In genomic region chr8:45763690-45764342, GRCm38 (mm10) we compare ENCODE assay signal across 8 mouse cellular contexts.
A peak's percentile ranks its signal among the peaks of the same experiment; 100 is the strongest.
DNase-seq lines count a peak whose midpoint lies in the region; ATAC-seq lines count a peak whose summit lies in the region.

No protein-coding gene starts in this region.

- peaks cover 14% of the 10 kb centered on the region for H3K4me1 ChIP-seq in forebrain, embryonic 13.5 days
- no peaks in the 10 kb centered on the region for H3K4me1 ChIP-seq in forebrain, embryonic 11.5 days (replicated peaks; ENCODE audit: control insufficient read depth, insufficient read depth, low read length)
- H3K4me1 ChIP-seq in heart, embryonic 16.5 days (ENCODE audit: control insufficient read depth, insufficient read depth, low read length) = peaks cover 25% of the 10 kb centered on the region
- peaks cover 19% of the 10 kb centered on the region for H3K4me1 ChIP-seq in midbrain, embryonic 16.5 days (ENCODE audit: control insufficient read depth, insufficient read depth, low read length)

- peak overlapping the region; percentile 27; the same call in 1 of the 2 replicates for H3K9ac ChIP-seq in forebrain, embryonic 13.5 days
- H3K9ac ChIP-seq in forebrain, embryonic 11.5 days (ENCODE audit: low read length) = no peak overlapping the region
- H3K9ac ChIP-seq in heart, embryonic 16.5 days (ENCODE audit: low read length) = 0 out of 2 replicates have a peak overlapping the region, but pooled peaks have one; percentile 2
- 0 out of 2 replicates have a peak overlapping the region, but pooled peaks have one; percentile 10 for H3K9ac ChIP-seq in midbrain, embryonic 16.5 days (ENCODE audit: low read depth, low read length)

- DNase-seq in forebrain, embryonic 11.5 days (ENCODE audit: low spot score) = no peak
- DNase-seq in right cerebral cortex, postnatal 4 days = peak; percentile 18
- DNase-seq in right cerebral cortex, adult 2 months (ENCODE audit: low spot score in 2 of 2) = no peak
- DNase-seq in embryo, embryonic 11 days = no peak
- DNase-seq in thymus, postnatal 10 days (ENCODE audit: low spot score in 2 of 2) = no peak

- H3K36me3 ChIP-seq in forebrain, embryonic 13.5 days (ENCODE audit: poor library complexity, severe bottlenecking) = peaks cover 23% of the 10 kb centered on the region
- no peaks in the 10 kb centered on the region for H3K36me3 ChIP-seq in forebrain, embryonic 11.5 days (ENCODE audit: control insufficient read depth, insufficient read depth, low read length)
- H3K36me3 ChIP-seq in heart, embryonic 16.5 days (ENCODE audit: control insufficient read depth, insufficient read depth) = peaks cover 27% of the 10 kb centered on the region
- peaks cover 10% of the 10 kb centered on the region; the same call in 1 of the 2 replicates for H3K36me3 ChIP-seq in midbrain, embryonic 16.5 days (ENCODE audit: control insufficient read depth, insufficient read depth, low read length)

- no peaks in the 10 kb centered on the region for H3K9me3 ChIP-seq in forebrain, embryonic 13.5 days (replicated peaks)
- no peaks in the 10 kb centered on the region for H3K9me3 ChIP-seq in forebrain, embryonic 11.5 days (ENCODE audit: control insufficient read depth, low read length)
- H3K9me3 ChIP-seq in heart, embryonic 16.5 days (replicated peaks; ENCODE audit: control insufficient read depth, low read length) = no peaks in the 10 kb centered on the region
- no peaks in the 10 kb centered on the region for H3K9me3 ChIP-seq in midbrain, embryonic 16.5 days (replicated peaks; ENCODE audit: control insufficient read depth, low read length, poor library complexity, severe bottlenecking)

- peak; percentile 50; the same call in 1 of the 2 replicates for ATAC-seq in forebrain, embryonic 13.5 days
- no peak for ATAC-seq in forebrain, embryonic 11.5 days (replicated peaks; ENCODE audit: low FRiP score)
- ATAC-seq in heart, embryonic 16.5 days (replicated peaks; ENCODE audit: extremely low read depth, insufficient read depth, low FRiP score) = peak; percentile 81
- ATAC-seq in midbrain, embryonic 16.5 days = 0 out of 2 replicates have a peak, but pooled peaks have one; percentile 55

- H3K4me2 ChIP-seq in forebrain, embryonic 13.5 days = no peak overlapping the region
- H3K4me2 ChIP-seq in forebrain, embryonic 11.5 days (ENCODE audit: low read depth, low read length, severe bottlenecking) = no peak overlapping the region
- H3K4me2 ChIP-seq in heart, embryonic 16.5 days (ENCODE audit: low read depth, low read length) = peak overlapping the region; percentile 44
- H3K4me2 ChIP-seq in midbrain, embryonic 16.5 days (ENCODE audit: low read length) = peak overlapping the region; percentile 19; the same call in 1 of the 2 replicates

- H3K4me3 ChIP-seq in forebrain, embryonic 13.5 days = no peak overlapping the region
- H3K4me3 ChIP-seq in forebrain, embryonic 11.5 days (ENCODE audit: low read depth, low read length) = no peak overlapping the region
- no peak overlapping the region for H3K4me3 ChIP-seq in heart, embryonic 16.5 days (ENCODE audit: low read length)
- no peak overlapping the region for H3K4me3 ChIP-seq in midbrain, embryonic 16.5 days (ENCODE audit: low read depth, low read length)

- peak overlapping the region; percentile 22; the same call in 1 of the 2 replicates for H3K27ac ChIP-seq in forebrain, embryonic 13.5 days
- H3K27ac ChIP-seq in forebrain, embryonic 11.5 days (ENCODE audit: low read depth, low read length) = no peak overlapping the region
- H3K27ac ChIP-seq in heart, embryonic 16.5 days (ENCODE audit: low read length) = peak overlapping the region; percentile 58
- peak overlapping the region; percentile 61 for H3K27ac ChIP-seq in midbrain, embryonic 16.5 days (ENCODE audit: low read length)

- WGBS in forebrain, embryonic 13.5 days = 67% methylated on average over 11 of the region's 11 CpGs
- 78% methylated on average over 11 of the region's 11 CpGs for WGBS in forebrain, embryonic 11.5 days
- 26% methylated on average over 11 of the region's 11 CpGs for WGBS in heart, embryonic 16.5 days
- 52% methylated on average over 11 of the region's 11 CpGs for WGBS in midbrain, embryonic 16.5 days

- H3K27me3 ChIP-seq in forebrain, embryonic 13.5 days = no peaks in the 10 kb centered on the region
- H3K27me3 ChIP-seq in forebrain, embryonic 11.5 days (ENCODE audit: control insufficient read depth, insufficient read depth, low read length) = no peaks in the 10 kb centered on the region
- H3K27me3 ChIP-seq in heart, embryonic 16.5 days (ENCODE audit: control insufficient read depth, insufficient read depth, low read length) = no peaks in the 10 kb centered on the region
- H3K27me3 ChIP-seq in midbrain, embryonic 16.5 days (ENCODE audit: control insufficient read depth, insufficient read depth, low read depth, low read length) = no peaks in the 10 kb centered on the region

Comparison
In these comparisons a context has a peak if more than half of its experiments do, and no peak if none do; other contexts are left out.
1. H3K4me2 ChIP-seq: peak in heart, embryonic 16.5 days (single experiment) and midbrain, embryonic 16.5 days (single experiment); none in forebrain, embryonic 13.5 days (single experiment) and forebrain, embryonic 11.5 days (single experiment).